Mouse (Mus musculus) cerebellum, postnatal 4 days (tissue): ENCODE measurements around the gene Arrdc5.
A peak's percentile ranks its signal among the peaks of the same experiment; 100 is the strongest.

Experiments
- DNase-seq, 2 experiments: peaks; one replicate each; pipeline ENCODE4 v3.0.0; 2022; ENCODE audit warnings: low spot score in 2 of 2, mixed read lengths in 1 of 2

The Arrdc5 gene

DNA sequence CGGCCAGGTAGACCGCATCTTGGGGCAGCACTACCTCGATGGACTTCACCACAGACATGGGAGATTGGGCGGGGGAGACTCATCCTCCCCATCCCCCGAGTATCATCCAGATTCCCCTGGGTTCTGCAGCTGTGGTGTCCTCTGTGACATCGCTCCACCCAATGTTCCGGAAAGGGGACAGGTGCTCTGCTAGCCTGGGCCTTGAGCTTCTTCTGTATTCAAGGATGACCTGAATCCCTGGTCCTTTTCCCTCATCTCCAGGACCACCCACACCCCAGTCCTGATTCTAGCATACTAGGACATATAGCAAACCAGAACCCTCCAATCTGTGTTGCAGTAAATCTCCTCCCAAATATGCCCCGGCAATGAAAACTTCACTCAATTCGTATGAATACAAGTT is at the start of gene Arrdc5:
Arrdc5 (minus strand) TSS at position 101 of the 400 bp plus-strand sequence.
- DNase-seq, result no peak

DNA sequence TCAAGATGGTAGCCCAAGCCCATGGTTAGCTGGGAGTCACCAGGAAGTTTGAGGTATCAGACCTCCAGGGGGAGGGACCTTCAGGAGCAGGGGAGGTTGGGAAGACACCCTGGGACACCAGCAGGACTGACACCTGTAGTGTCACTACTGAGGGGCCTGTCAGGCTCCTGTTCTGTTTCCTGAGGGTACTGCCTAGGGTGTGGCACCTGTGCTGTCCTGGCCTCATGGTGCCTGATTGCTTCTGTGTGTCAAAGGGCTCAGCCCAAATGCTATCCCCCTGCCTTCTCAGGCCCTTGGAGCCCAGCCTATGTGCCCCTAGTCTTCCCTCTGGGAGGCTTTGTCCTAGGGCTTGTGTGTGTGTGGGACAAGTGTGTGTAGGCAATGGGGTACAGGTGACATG is 48.5 kb upstream of the Arrdc5 start:
- DNase-seq, result no peak

DNA sequence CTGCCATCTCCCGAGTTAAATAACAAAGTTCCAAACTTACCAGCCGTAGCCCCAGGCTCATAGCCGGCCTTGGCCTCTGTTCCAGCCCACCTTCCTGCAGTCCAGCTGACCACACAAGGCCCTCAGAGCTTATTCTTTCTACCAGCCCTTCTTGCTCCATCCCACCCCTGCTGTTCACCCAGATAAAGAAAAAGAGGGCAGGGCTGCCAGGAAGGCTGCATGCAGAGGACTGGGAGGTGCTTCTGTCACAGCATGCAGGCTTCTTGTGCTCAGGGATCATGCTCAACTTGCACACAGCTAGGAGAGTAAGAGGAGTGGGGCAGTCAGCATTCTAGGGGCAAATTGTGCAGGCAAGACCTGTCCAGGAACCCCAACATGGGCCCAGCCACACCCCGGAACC is 48.0 kb upstream of the Arrdc5 start:
- no peak for DNase-seq

DNA sequence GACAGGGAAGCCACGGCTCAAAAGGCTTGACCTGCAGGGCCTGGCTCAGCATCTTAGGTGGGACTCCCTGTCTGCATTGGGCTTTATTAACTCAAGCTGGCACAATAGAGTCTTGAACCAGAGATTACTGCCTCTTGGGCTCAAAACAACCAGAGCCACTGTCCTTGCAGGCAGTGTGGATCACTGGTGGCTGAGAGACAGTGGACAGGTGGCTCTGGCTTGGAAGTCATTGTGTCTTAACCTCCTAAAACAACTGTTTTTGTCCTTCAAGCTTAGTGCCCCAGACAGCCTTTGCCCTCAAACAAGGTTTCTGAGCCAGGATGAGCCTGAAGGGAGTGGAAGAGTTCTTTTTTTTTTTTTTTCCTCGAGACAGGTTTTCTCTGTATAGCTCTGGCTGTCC is 45.3 kb upstream of the Arrdc5 start:
- DNase-seq, result no peak

DNA sequence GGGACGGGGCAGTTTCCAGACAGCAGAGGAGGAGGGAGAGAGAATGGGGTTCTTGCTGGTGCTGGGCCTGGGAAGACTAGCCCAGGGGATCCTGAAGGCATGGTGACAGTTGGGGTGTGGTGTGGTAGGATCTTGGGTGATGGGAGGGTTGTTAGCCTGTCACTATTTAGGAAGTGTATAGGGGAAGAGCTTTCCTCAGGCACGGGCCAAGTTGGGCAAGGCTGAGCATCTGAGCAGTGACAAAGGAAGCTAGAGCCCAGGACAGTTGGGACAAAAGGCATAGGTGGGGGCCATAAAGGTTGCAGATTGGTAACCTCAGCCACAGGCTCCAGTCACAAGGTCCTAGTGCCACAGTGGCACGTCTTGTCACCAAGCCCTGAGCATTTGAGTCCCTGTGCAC is 43.4 kb upstream of the Arrdc5 start:
- DNase-seq, result no peak

DNA sequence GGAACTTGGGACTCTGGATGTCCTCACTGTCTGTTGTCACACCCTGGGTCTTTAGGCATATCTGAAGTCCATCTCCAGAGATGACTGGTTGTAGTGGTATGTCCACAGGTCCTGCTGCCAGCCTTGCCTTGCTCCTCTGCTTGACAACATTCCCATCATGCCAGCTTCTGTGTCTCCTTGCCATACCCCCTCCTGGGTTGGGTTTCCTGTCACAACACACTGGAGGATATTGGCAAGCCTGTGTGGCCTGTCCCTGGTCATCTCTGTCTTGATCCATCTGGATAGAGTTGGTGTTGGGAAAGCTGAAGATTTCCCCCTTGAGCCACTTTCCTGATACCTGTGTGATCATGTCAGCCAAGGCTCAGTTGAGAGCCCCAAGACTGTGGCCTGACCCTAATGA is 40.6 kb upstream of the Arrdc5 start:
- no peak for DNase-seq

DNA sequence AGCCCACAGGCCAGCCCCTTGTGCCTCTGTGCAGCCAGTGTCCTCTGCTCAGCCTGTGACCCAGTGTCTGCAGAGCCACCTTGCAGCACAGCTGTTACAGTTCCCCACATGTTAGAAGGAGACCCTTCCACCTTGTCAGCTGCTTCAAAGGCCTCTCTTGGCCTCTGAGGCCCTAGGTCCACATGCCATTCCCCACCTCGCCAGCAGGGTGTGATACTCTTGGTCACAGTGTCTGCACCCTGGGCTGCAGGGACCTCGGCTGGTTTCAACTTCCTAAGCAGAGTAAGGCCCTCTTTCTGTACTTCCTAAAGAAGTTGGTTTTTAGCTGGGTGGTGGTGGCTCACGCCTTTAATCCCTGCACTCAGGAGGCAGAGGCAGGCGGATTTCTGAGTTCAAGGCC is 38.8 kb upstream of the Arrdc5 start:
- DNase-seq, result peak in 1 of 2 experiments; percentile 28

DNA sequence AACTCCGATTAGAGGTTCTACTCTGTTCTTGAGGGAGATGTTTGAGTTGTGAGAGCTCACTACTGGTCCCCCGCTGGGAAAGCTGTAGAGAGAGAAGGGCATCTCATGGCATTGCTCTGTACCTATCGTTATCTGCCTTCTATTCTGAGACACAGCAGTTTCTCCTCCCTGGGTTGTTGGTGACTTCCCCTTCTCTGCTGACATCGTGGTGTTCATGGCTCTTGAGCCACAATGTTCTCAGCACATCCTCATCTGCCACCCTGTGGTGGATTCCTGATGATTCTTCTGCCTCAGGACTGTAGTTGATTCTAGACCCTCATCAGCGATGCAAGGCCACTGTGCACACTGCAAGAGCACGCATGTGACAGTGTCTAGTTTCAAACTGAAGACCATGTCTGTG is 37.7 kb upstream of the Arrdc5 start:
- no peak for DNase-seq

DNA sequence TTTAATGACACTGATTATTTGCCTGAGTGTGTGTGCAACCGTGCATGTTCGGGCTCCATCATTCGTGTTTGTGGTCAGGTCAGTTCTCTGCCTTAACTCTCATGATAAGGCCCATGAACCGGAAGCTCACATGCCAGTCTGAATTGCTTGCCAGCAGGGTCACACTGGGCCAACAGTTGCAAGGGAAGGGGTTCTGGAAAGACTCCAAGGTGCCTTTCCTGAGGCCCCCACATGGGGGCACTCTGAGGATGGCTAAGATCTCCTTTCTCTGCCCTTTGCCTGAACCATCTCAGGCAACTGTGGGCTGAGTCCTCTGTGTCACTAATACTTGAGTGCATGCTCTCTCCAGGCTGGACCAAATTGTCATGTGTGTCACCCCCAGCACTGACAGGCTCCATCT is 37.1 kb upstream of the Arrdc5 start:
- peak in 1 of 2 experiments; percentile 77 for DNase-seq

DNA sequence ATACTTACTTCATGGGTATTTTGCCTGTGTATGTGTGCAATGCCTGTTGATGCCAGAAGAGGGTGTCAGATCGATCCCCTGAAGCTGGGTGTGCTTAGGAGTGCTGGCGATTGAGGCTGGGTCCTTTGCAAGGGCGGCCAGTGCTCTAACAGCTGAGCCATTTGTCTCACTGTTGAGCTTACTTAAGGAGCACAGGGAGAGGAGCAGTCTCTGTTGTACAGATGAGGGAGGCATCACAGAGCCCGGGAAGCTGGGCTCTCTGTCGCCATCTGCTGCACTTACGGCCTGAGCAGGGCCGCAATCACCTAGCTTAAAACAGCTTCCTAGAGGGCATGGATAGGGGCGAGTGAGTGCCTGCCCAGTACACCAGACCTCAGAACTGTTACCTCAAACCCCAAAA is 32.9 kb upstream of the Arrdc5 start:
- no peak for DNase-seq

DNA sequence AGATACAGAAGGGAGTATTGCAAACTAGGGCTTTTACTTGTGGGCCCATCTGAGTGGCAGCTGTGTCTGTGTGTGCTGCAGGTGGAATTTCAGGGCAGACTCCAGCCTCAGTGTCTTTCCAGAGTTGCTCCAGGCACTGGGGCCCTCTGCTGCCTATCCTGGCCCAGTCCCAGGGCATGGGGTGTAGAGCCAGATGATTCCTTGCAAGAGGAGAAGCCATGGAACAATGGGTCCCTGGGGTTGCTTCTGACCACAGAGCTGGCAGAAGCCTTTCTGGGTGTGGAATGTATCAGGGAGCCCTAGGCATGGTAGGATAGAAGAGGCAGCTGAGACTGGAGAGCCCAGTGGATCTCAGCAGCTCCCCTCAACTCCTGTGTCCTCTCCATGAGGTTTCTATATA is 31.2 kb upstream of the Arrdc5 start:
- no peak for DNase-seq

DNA sequence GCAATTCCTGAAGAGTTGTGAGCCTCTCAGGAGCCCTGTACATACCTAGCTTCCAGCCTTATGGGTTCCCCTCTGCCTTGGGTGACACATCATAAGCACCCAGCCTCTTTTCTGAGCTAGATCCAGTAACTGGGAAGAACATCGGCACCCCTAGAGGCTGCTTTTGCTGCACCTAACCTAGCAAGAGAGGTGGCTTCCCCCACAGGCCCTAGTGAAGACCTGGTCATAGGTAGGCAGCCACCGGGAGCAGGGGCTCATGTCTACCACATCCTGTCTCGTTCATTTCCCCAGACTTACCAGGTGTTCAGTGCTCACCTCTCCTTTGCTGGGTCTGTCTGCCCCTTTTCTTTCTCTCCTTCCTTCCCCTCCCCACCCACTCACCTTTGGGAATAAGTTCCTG is 30.3 kb upstream of the Arrdc5 start:
- DNase-seq, result no peak

DNA sequence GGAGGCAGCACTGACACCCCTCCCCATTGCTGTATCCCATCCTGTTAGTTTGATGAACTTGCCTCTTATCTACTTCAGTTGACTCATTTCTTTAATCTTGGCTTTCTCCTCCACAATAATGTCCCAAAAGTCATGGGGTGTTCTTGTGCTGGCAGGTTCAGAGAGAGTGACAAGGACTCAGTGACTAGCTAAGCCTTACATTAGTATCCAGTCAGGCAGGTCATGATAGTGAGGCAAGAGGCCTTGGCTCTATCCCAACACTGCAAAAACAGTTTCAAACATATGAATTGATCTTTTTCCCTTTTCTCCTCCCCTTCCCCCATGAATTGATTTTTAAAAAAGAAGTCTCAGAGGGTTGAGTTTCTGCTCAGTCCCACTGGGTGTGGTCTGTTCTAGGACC is 29.2 kb upstream of the Arrdc5 start:
- no peak for DNase-seq

DNA sequence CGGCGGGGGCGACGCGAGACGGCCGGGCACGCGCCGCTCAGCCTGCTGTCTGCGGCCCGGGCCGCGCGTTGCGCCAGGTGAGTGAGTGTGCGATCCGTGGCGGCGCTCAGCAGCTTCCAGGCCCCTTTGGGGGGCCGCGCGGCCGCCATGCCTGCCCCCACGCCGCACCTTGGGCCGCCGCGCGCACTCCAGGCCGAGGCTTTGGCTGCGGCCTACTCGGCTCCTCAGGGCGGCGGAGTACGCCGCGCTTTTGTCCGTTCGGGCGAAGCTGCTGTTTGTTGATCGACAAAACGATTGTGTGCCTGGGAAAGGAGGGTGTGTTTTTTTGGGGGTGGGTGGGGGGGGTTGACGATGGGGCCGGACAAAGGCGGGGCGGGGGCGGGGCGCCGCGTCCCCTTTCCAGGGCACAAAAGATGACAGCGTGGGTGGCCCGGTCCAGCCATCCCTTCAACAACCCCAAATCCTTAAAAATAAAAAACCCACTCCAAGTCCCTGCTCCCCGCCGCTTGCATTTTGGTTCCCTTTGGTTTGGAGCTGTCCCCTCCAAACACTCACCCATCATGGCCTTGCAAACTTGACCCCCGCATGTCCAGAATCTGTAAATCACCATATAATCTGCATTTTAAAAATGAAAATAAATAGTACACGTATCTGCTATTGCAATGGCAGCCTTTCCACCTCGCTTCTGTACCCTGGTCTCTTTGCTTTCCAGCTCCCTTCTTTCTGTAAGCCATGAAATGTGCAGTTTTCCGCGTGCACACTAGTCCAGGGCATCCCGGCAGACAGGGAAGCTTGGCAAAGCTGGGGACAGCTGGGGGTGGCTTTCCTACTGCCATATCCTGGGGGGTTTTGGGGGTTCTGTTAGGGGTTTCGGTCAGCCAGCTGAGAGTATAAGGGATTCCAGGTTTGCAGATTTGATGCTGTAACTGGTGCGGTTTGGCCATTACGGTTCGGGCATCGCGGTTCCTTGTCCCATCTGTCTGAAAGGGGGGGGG is 26.4 kb upstream of the Arrdc5 start:
- no peak for DNase-seq

DNA sequence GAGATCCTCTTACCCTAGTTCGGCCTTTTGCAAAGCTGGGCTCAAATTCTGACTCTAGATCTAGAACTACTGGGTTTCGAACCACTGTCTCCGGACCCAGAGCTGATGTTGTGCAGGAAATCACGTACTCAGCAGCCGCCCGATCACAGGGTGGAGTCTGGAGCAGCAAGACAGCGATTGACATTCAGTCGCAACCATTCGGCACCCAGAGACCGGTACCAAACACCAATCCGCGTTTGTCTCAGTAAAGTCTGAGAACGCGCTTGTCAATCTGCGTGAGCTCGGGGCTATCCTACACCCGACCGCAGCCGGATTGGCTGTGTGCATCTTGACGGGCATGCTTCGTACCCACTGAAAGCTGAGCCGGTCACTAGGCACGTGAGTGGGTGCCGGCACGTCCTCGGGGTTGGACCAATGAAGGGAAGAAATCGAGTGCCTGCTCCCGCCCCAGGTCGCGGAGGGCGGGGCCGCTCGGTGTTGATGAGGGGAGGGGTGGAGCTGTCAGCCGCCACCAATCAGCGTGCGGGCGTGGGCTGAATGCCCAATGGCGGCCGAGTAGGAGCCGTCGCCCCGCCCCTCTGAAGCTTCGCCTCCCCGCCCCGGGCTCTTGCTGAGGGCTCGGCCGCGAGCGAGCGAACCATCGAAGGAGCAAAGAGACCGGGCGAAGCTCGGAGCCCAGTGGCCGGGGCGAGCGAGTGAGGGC is 25.5 kb upstream of the Arrdc5 start, which contains the start of gene Kdm4b:
Kdm4b (plus strand) TSS at position 613 of the 703 bp plus-strand sequence.
- DNase-seq, result peak; percentile 96 to 99

DNA sequence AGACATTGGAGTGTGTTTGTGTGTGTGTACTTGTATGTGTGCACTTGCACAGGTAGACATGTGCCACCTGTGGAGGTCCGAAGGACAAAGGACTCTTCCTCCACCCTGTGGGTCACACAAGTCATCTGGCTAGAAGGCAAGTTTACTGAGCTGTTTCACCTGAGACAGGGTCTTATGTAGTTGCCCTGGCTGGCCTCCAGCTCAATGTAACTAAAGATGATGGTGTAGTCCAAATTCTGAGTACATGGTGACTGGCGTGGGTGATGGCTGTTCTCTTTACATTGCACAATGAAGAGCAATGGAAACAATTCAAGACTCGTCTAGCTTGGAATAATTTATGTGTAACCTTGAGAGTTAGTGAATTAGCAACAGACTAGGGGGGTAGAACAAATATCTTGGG is 24.3 kb upstream of the Arrdc5 start:
- no peak for DNase-seq

DNA sequence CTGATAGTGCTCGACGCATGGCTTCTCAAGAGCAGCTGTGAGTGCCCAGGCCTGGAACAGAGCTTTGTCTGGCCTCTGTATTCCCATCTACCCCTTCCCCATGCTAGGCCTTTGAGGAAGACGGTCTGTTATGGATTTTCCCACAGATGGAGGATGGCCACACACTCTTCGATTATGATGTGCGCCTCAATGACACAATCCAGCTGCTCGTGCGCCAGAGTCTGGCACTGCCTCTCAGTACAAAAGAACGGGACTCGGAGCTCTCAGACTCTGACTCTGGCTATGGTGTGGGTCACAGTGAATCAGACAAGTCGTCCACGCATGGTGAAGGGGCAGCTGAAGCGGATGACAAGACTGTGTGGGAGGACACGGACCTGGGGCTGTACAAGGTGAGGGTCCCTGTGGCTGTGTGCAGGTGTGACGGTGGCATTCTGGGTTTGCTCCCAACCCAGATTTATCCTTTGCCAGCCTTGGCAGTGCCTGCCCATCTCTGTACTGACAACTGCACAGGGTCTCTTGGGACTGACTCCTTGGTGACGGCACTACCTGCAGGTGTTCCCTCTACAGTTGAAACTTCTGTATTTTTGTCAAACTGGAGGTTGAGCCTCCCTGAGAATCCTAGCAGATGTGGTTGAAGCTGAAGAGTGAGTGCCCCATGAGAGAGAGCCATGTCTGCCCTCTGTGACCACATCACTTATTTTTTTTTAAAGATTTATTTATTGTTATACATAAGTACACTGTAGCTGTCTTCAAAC is 9.3 kb upstream of the Arrdc5 start:
- no peak for DNase-seq

DNA sequence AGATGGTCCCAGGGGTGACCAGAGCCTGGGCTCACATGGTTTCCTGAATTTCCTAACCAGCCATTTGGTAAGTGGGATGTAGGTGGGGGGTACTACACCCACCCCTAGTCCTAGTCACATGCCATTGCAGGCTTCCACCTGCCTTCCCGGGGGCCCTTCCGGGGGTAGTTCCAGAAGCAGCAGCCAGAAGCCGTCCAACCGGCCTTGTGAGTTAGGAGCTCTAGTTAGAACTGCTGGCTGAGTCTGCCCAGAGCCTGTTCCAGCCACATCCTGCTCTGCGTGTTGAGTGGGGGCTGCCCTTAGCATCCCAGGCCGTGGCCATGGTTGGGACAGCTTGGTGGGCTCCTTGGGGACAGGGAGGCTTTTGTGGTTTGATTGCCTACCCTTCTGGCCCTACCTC is 8.0 kb upstream of the Arrdc5 start:
- no peak for DNase-seq

DNA sequence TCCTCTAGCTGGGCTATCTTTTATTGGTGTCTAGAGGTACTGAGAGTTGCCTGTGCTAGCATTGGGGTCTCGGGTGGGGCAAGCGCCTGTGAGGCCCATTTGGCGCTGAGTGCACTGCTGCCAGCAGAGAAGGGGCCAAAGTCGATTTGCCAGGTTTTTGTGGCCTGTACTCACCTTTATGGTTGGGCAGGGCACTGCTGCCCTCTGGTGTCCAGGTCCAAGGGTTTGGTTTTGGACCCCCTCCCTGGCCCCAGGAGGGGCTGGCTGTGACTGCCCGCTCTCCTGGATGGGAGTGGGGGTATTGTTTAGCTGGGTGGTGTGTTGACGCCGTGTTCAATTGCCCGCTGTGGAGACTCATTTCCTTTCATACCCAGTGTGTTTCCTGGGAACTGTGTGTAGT is 5.7 kb upstream of the Arrdc5 start:
- peak in 1 of 2 experiments; percentile 31 for DNase-seq

DNA sequence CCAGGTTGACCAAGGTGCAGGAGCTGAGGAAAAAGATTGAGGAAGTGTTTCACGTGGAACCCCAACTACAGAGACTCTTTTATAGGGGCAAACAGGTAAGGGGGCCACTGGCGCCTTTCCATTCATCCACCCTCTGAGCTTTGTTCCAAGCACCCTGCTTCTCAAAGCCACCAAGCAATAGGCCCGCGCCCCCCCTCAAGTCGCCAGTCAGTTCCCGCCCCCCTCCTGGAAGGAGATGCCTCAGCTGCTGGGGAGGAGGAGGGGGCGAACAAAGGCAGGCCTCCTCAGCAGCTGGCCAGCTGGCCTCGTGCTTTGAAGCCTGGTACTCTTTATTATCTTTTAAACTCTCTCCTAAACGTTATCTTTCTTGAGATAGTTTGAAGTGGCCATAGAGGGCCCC is 5.1 kb upstream of the Arrdc5 start:
- no peak for DNase-seq

DNA sequence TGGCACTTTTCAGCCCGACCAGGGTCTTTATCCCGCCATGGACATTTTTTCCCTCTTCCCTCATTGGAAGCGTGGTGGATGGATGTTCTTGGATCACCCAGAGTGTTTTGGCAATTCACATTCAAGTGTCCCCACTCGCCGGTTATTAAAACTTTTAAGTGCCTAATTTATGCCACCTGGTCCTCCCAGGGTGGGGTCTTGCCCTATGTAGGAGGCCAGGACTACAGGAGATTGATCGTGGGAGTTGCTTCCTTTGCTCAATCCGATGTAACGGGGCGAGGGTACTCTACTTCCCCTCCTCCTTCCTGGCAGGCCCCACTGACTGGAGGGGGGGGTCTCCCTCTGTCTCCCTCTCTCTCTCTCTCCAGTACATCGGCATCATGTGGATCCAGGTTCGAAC is 4.6 kb upstream of the Arrdc5 start:
- DNase-seq, result no peak
